ENCODE assay signal across 18 mouse cellular contexts in genomic region chr11:69311266-69311665, GRCm38 (mm10). TPM values are rescaled to one million over a fixed set of nuclear protein-coding genes. Genes with fewer than 3 reads are reported as not detected.
DNase-seq lines count a peak whose midpoint lies in the region; ATAC-seq lines count a peak whose summit lies in the region.
"Had no signal": no experiment of that assay in that cellular context is flagged by ENCODE, and none has a peak within 500 bp of the region (broad histone marks: within the 10 kb centered on the region; RNA-seq: fewer than 3 reads in every experiment).

No protein-coding gene starts in this region.

- no peak overlapping the region for H3K4me3 ChIP-seq in embryonic facial prominence, embryonic 14.5 days (ENCODE audit: low read depth, low read length)
- H3K4me3 ChIP-seq in embryonic facial prominence, embryonic 10.5 days: no peak overlapping the region
- H3K4me3 ChIP-seq in midbrain, embryonic 13.5 days (replicated peaks): no peak overlapping the region
- no peak overlapping the region for H3K4me3 ChIP-seq in midbrain, embryonic 10.5 days
- no peak overlapping the region for H3K4me3 ChIP-seq in forebrain, embryonic 12.5 days (replicated peaks)
- H3K4me3 ChIP-seq: heart, embryonic 15.5 days; midbrain, embryonic 12.5 days had no signal

- H3K4me2 ChIP-seq in embryonic facial prominence, embryonic 14.5 days (ENCODE audit: low read depth, low read length): no peak overlapping the region
- H3K4me2 ChIP-seq in midbrain, embryonic 13.5 days (replicated peaks): no peak overlapping the region
- no peak overlapping the region for H3K4me2 ChIP-seq in forebrain, embryonic 12.5 days
- H3K4me2 ChIP-seq: heart, embryonic 15.5 days; liver, embryonic 11.5 days; midbrain, embryonic 12.5 days had no signal

- no peak overlapping the region for H3K27ac ChIP-seq in embryonic facial prominence, embryonic 14.5 days (replicated peaks; ENCODE audit: low read depth, low read length)
- H3K27ac ChIP-seq in embryonic facial prominence, embryonic 10.5 days (replicated peaks): no peak overlapping the region
- no peak overlapping the region for H3K27ac ChIP-seq in midbrain, embryonic 13.5 days
- no peak overlapping the region for H3K27ac ChIP-seq in midbrain, embryonic 10.5 days (replicated peaks)
- no peak overlapping the region for H3K27ac ChIP-seq in forebrain, embryonic 12.5 days
- H3K27ac ChIP-seq: heart, embryonic 15.5 days; midbrain, embryonic 12.5 days had no signal

- no peaks in the 10 kb centered on the region for H3K9me3 ChIP-seq in embryonic facial prominence, embryonic 14.5 days (ENCODE audit: control insufficient read depth, low read length)
- no peaks in the 10 kb centered on the region for H3K9me3 ChIP-seq in embryonic facial prominence, embryonic 10.5 days
- H3K9me3 ChIP-seq in midbrain, embryonic 13.5 days: no peaks in the 10 kb centered on the region
- H3K9me3 ChIP-seq in midbrain, embryonic 10.5 days (replicated peaks): no peaks in the 10 kb centered on the region
- no peaks in the 10 kb centered on the region for H3K9me3 ChIP-seq in forebrain, embryonic 12.5 days
- H3K9me3 ChIP-seq: G1E; heart, embryonic 15.5 days; midbrain, embryonic 12.5 days had no signal

- intact Hi-C loops in gastrocnemius, postnatal 36 days (cut with DNase I): no loop called here

- H3K36me3 ChIP-seq in embryonic facial prominence, embryonic 14.5 days (ENCODE audit: control insufficient read depth, insufficient read depth, low read length): peaks cover 81% of the 10 kb centered on the region
- peaks cover 100% of the 10 kb centered on the region for H3K36me3 ChIP-seq in embryonic facial prominence, embryonic 10.5 days (replicated peaks)
- peaks cover 81% of the 10 kb centered on the region for H3K36me3 ChIP-seq in midbrain, embryonic 13.5 days
- peaks cover 97% of the 10 kb centered on the region for H3K36me3 ChIP-seq in midbrain, embryonic 10.5 days
- peaks cover 90% of the 10 kb centered on the region for H3K36me3 ChIP-seq in forebrain, embryonic 12.5 days (replicated peaks)

- WGBS in embryonic facial prominence, embryonic 14.5 days: 84% methylated on average over 7 of the region's 7 CpGs
- 83% methylated on average over 7 of the region's 7 CpGs for WGBS in embryonic facial prominence, embryonic 10.5 days
- WGBS in midbrain, embryonic 13.5 days: 76% methylated on average over 7 of the region's 7 CpGs
- 86% methylated on average over 7 of the region's 7 CpGs for WGBS in midbrain, embryonic 10.5 days
- 82% methylated on average over 7 of the region's 7 CpGs for WGBS in forebrain, embryonic 12.5 days

- H3K4me1 ChIP-seq in embryonic facial prominence, embryonic 14.5 days (ENCODE audit: control insufficient read depth, insufficient read depth, low read length): no peaks in the 10 kb centered on the region
- H3K4me1 ChIP-seq in embryonic facial prominence, embryonic 10.5 days: no peaks in the 10 kb centered on the region
- 0 out of 2 replicates have a peak, but pooled peaks cover 3% of the 10 kb centered on the region for H3K4me1 ChIP-seq in midbrain, embryonic 13.5 days (replicated peaks)
- H3K4me1 ChIP-seq in midbrain, embryonic 10.5 days: peaks cover 9% of the 10 kb centered on the region
- H3K4me1 ChIP-seq in forebrain, embryonic 12.5 days: no peaks in the 10 kb centered on the region
- H3K4me1 ChIP-seq: heart, embryonic 15.5 days; midbrain, embryonic 12.5 days had no signal

- DNase-seq in embryonic facial prominence, embryonic 14.5 days (ENCODE audit: low spot score): peak; percentile 21
- no peak for DNase-seq in embryonic facial prominence, embryonic 10.5 days (ENCODE audit: low spot score)
- DNase-seq in midbrain, embryonic 10.5 days (ENCODE audit: low spot score): no peak
- DNase-seq in gastrocnemius, postnatal 36 days: peak; percentile 17 to 31
- peak; percentile 63 for DNase-seq in retina, postnatal 1 day
- DNase-seq in lung, postnatal 4 days: no peak
- DNase-seq: B cell, adult 2 months; kidney, adult 18-20 months; right cerebral cortex, postnatal 4 days; thymus, postnatal 25 days had no signal

- no peak; the same call in 1 of the 2 replicates for ATAC-seq in embryonic facial prominence, embryonic 14.5 days (ENCODE audit: low read depth)
- ATAC-seq in midbrain, embryonic 13.5 days: no peak
- no peak for ATAC-seq in forebrain, embryonic 12.5 days (ENCODE audit: low FRiP score)
- ATAC-seq: activated CD4-positive, CD25-positive, alpha-beta regulatory T cell, adult 4 months; lung, postnatal 0 days had no signal

- no peaks in the 10 kb centered on the region for H3K27me3 ChIP-seq in embryonic facial prominence, embryonic 14.5 days (replicated peaks; ENCODE audit: control insufficient read depth, insufficient read depth, low read length)
- H3K27me3 ChIP-seq in embryonic facial prominence, embryonic 10.5 days (replicated peaks; ENCODE audit: low read depth, poor library complexity, severe bottlenecking): no peaks in the 10 kb centered on the region
- no peaks in the 10 kb centered on the region for H3K27me3 ChIP-seq in midbrain, embryonic 13.5 days
- H3K27me3 ChIP-seq in midbrain, embryonic 10.5 days (ENCODE audit: low read depth, poor library complexity, severe bottlenecking): no peaks in the 10 kb centered on the region
- no peaks in the 10 kb centered on the region for H3K27me3 ChIP-seq in forebrain, embryonic 12.5 days
- H3K27me3 ChIP-seq: heart, embryonic 15.5 days; midbrain, embryonic 12.5 days had no signal

- H3K9ac ChIP-seq in embryonic facial prominence, embryonic 14.5 days (ENCODE audit: low read depth, low read length): no peak overlapping the region
- 0 out of 2 replicates have a peak overlapping the region, but pooled peaks have one; percentile 6 for H3K9ac ChIP-seq in midbrain, embryonic 13.5 days (replicated peaks)
- no peak overlapping the region for H3K9ac ChIP-seq in forebrain, embryonic 12.5 days
- H3K9ac ChIP-seq: heart, embryonic 15.5 days; midbrain, embryonic 12.5 days had no signal

RNA-seq across cellular contexts. Expression of gene Cntrob, which starts 12.3 kb away (rescaled TPM):
- 12.4 and 15.7 TPM in 2 replicates for polyA plus RNA-seq in embryonic facial prominence, embryonic 14.5 days (2014; fragmentation: Nextera tagmentation; extraction: Ambion mirVana)
- polyA plus RNA-seq in embryonic facial prominence, embryonic 10.5 days (2016; fragmentation: Nextera tagmentation; extraction: Ambion mirVana): 34.1 and 37.3 TPM in 2 replicates
- polyA plus RNA-seq in midbrain, embryonic 13.5 days (2015; fragmentation: Nextera tagmentation; extraction: Ambion mirVana): 29.8 and 30.8 TPM in 2 replicates
- 39.9 TPM in 2 replicates for polyA plus RNA-seq in midbrain, embryonic 10.5 days (2016; fragmentation: Nextera tagmentation; extraction: Ambion mirVana)
- total RNA-seq in gastrocnemius, postnatal 36 days (2021): 1 to 10 TPM; 1.4 TPM
- 49.0 and 52.6 TPM in 2 replicates for polyA plus RNA-seq in forebrain, embryonic 12.5 days (2016; fragmentation: Nextera tagmentation; extraction: Ambion mirVana)

RNA-seq across cellular contexts. Expression of gene Trappc1, which starts 12.5 kb away (rescaled TPM):
- 147 and 164 TPM in 2 replicates for polyA plus RNA-seq in embryonic facial prominence, embryonic 14.5 days (2014; fragmentation: Nextera tagmentation; extraction: Ambion mirVana)
- polyA plus RNA-seq in embryonic facial prominence, embryonic 10.5 days (2016; fragmentation: Nextera tagmentation; extraction: Ambion mirVana): 152 and 159 TPM in 2 replicates
- 221 and 223 TPM in 2 replicates for polyA plus RNA-seq in midbrain, embryonic 13.5 days (2015; fragmentation: Nextera tagmentation; extraction: Ambion mirVana)
- 174 and 188 TPM in 2 replicates for polyA plus RNA-seq in midbrain, embryonic 10.5 days (2016; fragmentation: Nextera tagmentation; extraction: Ambion mirVana)
- 10 to 100 TPM; 40.1 to 41.8 TPM for total RNA-seq in gastrocnemius, postnatal 36 days (2021)
- polyA plus RNA-seq in forebrain, embryonic 12.5 days (2016; fragmentation: Nextera tagmentation; extraction: Ambion mirVana): 185 and 192 TPM in 2 replicates

RNA-seq across cellular contexts. Expression of gene Kcnab3, which starts 14.8 kb away (rescaled TPM):
- polyA plus RNA-seq in embryonic facial prominence, embryonic 14.5 days (2014; fragmentation: Nextera tagmentation; extraction: Ambion mirVana): 1.7 and 2.0 TPM in 2 replicates
- 0.75 and 1.1 TPM in 2 replicates for polyA plus RNA-seq in embryonic facial prominence, embryonic 10.5 days (2016; fragmentation: Nextera tagmentation; extraction: Ambion mirVana)
- polyA plus RNA-seq in midbrain, embryonic 13.5 days (2015; fragmentation: Nextera tagmentation; extraction: Ambion mirVana): 3.9 and 4.9 TPM in 2 replicates
- 1.4 and 2.3 TPM in 2 replicates for polyA plus RNA-seq in midbrain, embryonic 10.5 days (2016; fragmentation: Nextera tagmentation; extraction: Ambion mirVana)
- total RNA-seq in gastrocnemius, postnatal 36 days (2021): under 1 TPM in 1 of 2 experiments, not detected in 1; 0.10 TPM
- 5.1 and 5.5 TPM in 2 replicates for polyA plus RNA-seq in forebrain, embryonic 12.5 days (2016; fragmentation: Nextera tagmentation; extraction: Ambion mirVana)

RNA-seq across cellular contexts. Expression of gene Rnf227, which starts 29.0 kb away (rescaled TPM):
- 15.6 and 17.1 TPM in 2 replicates for polyA plus RNA-seq in embryonic facial prominence, embryonic 14.5 days (2014; fragmentation: Nextera tagmentation; extraction: Ambion mirVana)
- polyA plus RNA-seq in embryonic facial prominence, embryonic 10.5 days (2016; fragmentation: Nextera tagmentation; extraction: Ambion mirVana): 18.7 and 18.8 TPM in 2 replicates
- polyA plus RNA-seq in midbrain, embryonic 13.5 days (2015; fragmentation: Nextera tagmentation; extraction: Ambion mirVana): 146 and 155 TPM in 2 replicates
- polyA plus RNA-seq in midbrain, embryonic 10.5 days (2016; fragmentation: Nextera tagmentation; extraction: Ambion mirVana): 18.1 and 24.6 TPM in 2 replicates
- total RNA-seq in gastrocnemius, postnatal 36 days (2021): under 1 TPM; 0.12 to 0.26 TPM
- polyA plus RNA-seq in forebrain, embryonic 12.5 days (2016; fragmentation: Nextera tagmentation; extraction: Ambion mirVana): 44.8 and 46.3 TPM in 2 replicates
- polyA plus RNA-seq: G1E had no signal

RNA-seq across cellular contexts. Expression of gene Chd3, which starts 57.9 kb away (rescaled TPM):
- 68.9 and 73.3 TPM in 2 replicates for polyA plus RNA-seq in embryonic facial prominence, embryonic 14.5 days (2014; fragmentation: Nextera tagmentation; extraction: Ambion mirVana)
- 46.2 and 55.9 TPM in 2 replicates for polyA plus RNA-seq in embryonic facial prominence, embryonic 10.5 days (2016; fragmentation: Nextera tagmentation; extraction: Ambion mirVana)
- 83.5 and 91.9 TPM in 2 replicates for polyA plus RNA-seq in midbrain, embryonic 13.5 days (2015; fragmentation: Nextera tagmentation; extraction: Ambion mirVana)
- polyA plus RNA-seq in midbrain, embryonic 10.5 days (2016; fragmentation: Nextera tagmentation; extraction: Ambion mirVana): 41.7 and 50.6 TPM in 2 replicates
- 10 to 100 TPM in 1 of 2 experiments, 1 to 10 TPM in 1; 7.6 to 11.2 TPM for total RNA-seq in gastrocnemius, postnatal 36 days (2021)
- polyA plus RNA-seq in forebrain, embryonic 12.5 days (2016; fragmentation: Nextera tagmentation; extraction: Ambion mirVana): 94.3 and 98.3 TPM in 2 replicates

Comparison
In these comparisons a context has a peak if more than half of its experiments do, and no peak if none do; other contexts are left out.
1. DNase-seq: peak in embryonic facial prominence, embryonic 14.5 days (single experiment), gastrocnemius, postnatal 36 days (2 of 2) and retina, postnatal 1 day (single experiment); none in embryonic facial prominence, embryonic 10.5 days (single experiment), midbrain, embryonic 10.5 days (single experiment) and lung, postnatal 4 days (0 of 2).